Mouse (Mus musculus) lung, embryonic 15.5 days (tissue): ENCODE measurements around the gene Slc1a5. TPM values are rescaled to one million over a fixed set of nuclear protein-coding genes. Genes with fewer than 3 reads are reported as not detected.
A peak's percentile ranks its signal among the peaks of the same experiment; 100 is the strongest.

Experiments
- ATAC-seq: fragments of 200-750 bp; cut with Nextera tagmentation; 2 replicates; pipeline ENCODE4 v1.8.0; 2017; ENCODE audit warnings: moderate number of reproducible peaks, borderline replicate concordance; ENCODE audit not compliant: low FRiP score, low TSS enrichment; ENCODE audit errors: extremely low read depth
- H3K27ac ChIP-seq: fragments of 300-500 bp; sonication (generic); 2 replicates; pipeline ENCODE4 v1.5.1; 2015; ENCODE audit warnings: moderate library complexity, mild to moderate bottlenecking, inconsistent platforms
- H3K27me3 ChIP-seq: fragments of 300-500 bp; sonication (generic); 2 replicates; pipeline ENCODE4 v1.6.1; 2015; ENCODE audit warnings: inconsistent platforms
- H3K36me3 ChIP-seq: fragments of 300-500 bp; sonication (generic); 2 replicates; pipeline ENCODE4 v1.6.1; 2015; ENCODE audit warnings: inconsistent platforms
- H3K4me1 ChIP-seq: fragments of 300-500 bp; sonication (generic); 2 replicates; pipeline ENCODE4 v1.6.1; 2015; ENCODE audit warnings: inconsistent platforms
- H3K4me2 ChIP-seq: fragments of 300-500 bp; sonication (generic); 2 replicates; pipeline ENCODE4 v1.6.1; 2015; ENCODE audit warnings: inconsistent platforms, mild to moderate bottlenecking, moderate library complexity
- H3K4me3 ChIP-seq: fragments of 300-500 bp; sonication (generic); 2 replicates; pipeline ENCODE4 v1.5.1; 2015; ENCODE audit warnings: mild to moderate bottlenecking, inconsistent platforms
- H3K9ac ChIP-seq: fragments of 300-500 bp; sonication (generic); 2 replicates; pipeline ENCODE4 v1.6.1; 2015; ENCODE audit warnings: inconsistent platforms
- H3K9me3 ChIP-seq: fragments of 300-500 bp; sonication (generic); 2 replicates; pipeline ENCODE4 v1.6.1; 2016; ENCODE audit warnings: inconsistent platforms
- WGBS: fragments of 180-500 bp; shearing (Covaris S2); methylation state at CpG from one replicate; pipeline ENCODE4 v1.1.7; 2015; 5-methylcytosine and 5-hydroxymethylcytosine counted together
- polyA plus RNA-seq: library from polyadenylated mRNA; unstranded; fragments of >200 nt; fragmentation: Nextera tagmentation; extraction: Ambion mirVana; gene quantifications from 2 replicates; pipeline ENCODE4 v1.2.1, GENCODE M21; 2015

Gene Slc1a5
- polyA plus RNA-seq, 1 experiment from 2014 or later = 53.7 TPM

- peak within 1 kb of the TSS; percentile 74 for H3K9ac ChIP-seq
These were observed 61.5 kb downstream of the Slc1a5 start, which contains the start of gene Prkd2 for GRCm38 (mm10) chr7:16842645-16843063. Prkd2 (plus strand) TSS chr7:16842902.

GRCm38 (mm10) chr7:16843441-16844171 is 62.5 kb downstream of the Slc1a5 start:
- peaks cover 30% of the 10 kb centered on the region for H3K36me3 ChIP-seq
- H3K4me2 ChIP-seq = peak overlapping the region; percentile 95
- 2% methylated on average over 33 of the region's 33 CpGs for WGBS
- no peaks in the 10 kb centered on the region for H3K9me3 ChIP-seq
- H3K27me3 ChIP-seq = no peaks in the 10 kb centered on the region
- peak overlapping the region; percentile 74 for H3K4me3 ChIP-seq
- no peak for ATAC-seq
- H3K9ac ChIP-seq = peak overlapping the region; percentile 74
- H3K27ac ChIP-seq = peak overlapping the region; percentile 90
- H3K4me1 ChIP-seq = peaks cover 43% of the 10 kb centered on the region

More at GRCm38 (mm10) chr7:16842645-16843063, 61.5 kb downstream of the Slc1a5 start, which contains the start of gene Prkd2:
- H3K9me3 ChIP-seq = no peaks in the 10 kb centered on the region
- H3K36me3 ChIP-seq = peaks cover 39% of the 10 kb centered on the region
- ATAC-seq = peak; percentile 88
- H3K4me1 ChIP-seq = peaks cover 43% of the 10 kb centered on the region
- peak within 1 kb of the TSS; percentile 95 for H3K4me2 ChIP-seq
- WGBS = 2% methylated on average over 27 of the region's 32 CpGs
- no peaks in the 10 kb centered on the region for H3K27me3 ChIP-seq
- H3K27ac ChIP-seq = peak within 1 kb of the TSS; percentile 90
- H3K4me3 ChIP-seq = peak within 1 kb of the TSS; percentile 74

- 45% methylated on average over 3 of the region's 3 CpGs for WGBS
- Histone ChIP-seq H3K27ac (peak overlapping the region; percentile 90), H3K27me3 (no peaks in the 10 kb centered on the region), H3K4me3 (peak overlapping the region; percentile 74), H3K9ac (peak overlapping the region; percentile 74), H3K4me2 (peak overlapping the region; percentile 95), H3K4me1 (peaks cover 43% of the 10 kb centered on the region), H3K9me3 (no peaks in the 10 kb centered on the region), H3K36me3 (peaks cover 30% of the 10 kb centered on the region)
- ATAC-seq = no peak
These were observed 63.5 kb downstream of the Slc1a5 start for GRCm38 (mm10) chr7:16844696-16845071.

- WGBS = 28% methylated on average over 14 of the region's 14 CpGs
- Histone ChIP-seq H3K27me3 (no peaks in the 10 kb centered on the region), H3K4me2 (peak overlapping the region; percentile 95), H3K4me1 (peaks cover 43% of the 10 kb centered on the region), H3K36me3 (peaks cover 30% of the 10 kb centered on the region), H3K9me3 (no peaks in the 10 kb centered on the region), H3K9ac (peak overlapping the region; percentile 74), H3K4me3 (peak overlapping the region; percentile 74), H3K27ac (peak overlapping the region; percentile 90)
- peak; percentile 4; the same call in 1 of the 2 replicates for ATAC-seq
These were observed 64.1 kb downstream of the Slc1a5 start for GRCm38 (mm10) chr7:16845072-16845819.

- WGBS = 27% methylated on average over 10 of the region's 10 CpGs
- Histone ChIP-seq H3K27ac (peak overlapping the region; percentile 90), H3K4me1 (peaks cover 38% of the 10 kb centered on the region), H3K9ac (peak overlapping the region; percentile 74), H3K4me2 (peak overlapping the region; percentile 95), H3K4me3 (peak overlapping the region; percentile 74), H3K9me3 (no peaks in the 10 kb centered on the region), H3K36me3 (peaks cover 30% of the 10 kb centered on the region), H3K27me3 (no peaks in the 10 kb centered on the region)
- no peak for ATAC-seq
These were observed 64.7 kb downstream of the Slc1a5 start for GRCm38 (mm10) chr7:16845820-16846167.

- no peak for ATAC-seq
- Histone ChIP-seq H3K9ac (no peak overlapping the region), H3K9me3 (no peaks in the 10 kb centered on the region), H3K27ac (no peak overlapping the region), H3K4me2 (no peak overlapping the region), H3K36me3 (peaks cover 27% of the 10 kb centered on the region), H3K4me1 (peaks cover 29% of the 10 kb centered on the region), H3K27me3 (no peaks in the 10 kb centered on the region), H3K4me3 (no peak overlapping the region)
- WGBS = 88% methylated on average over 5 of the region's 5 CpGs
These were observed 65.6 kb downstream of the Slc1a5 start for GRCm38 (mm10) chr7:16846775-16847174.

- Histone ChIP-seq H3K4me2 (no peak overlapping the region), H3K4me1 (peaks cover 24% of the 10 kb centered on the region), H3K9me3 (no peaks in the 10 kb centered on the region), H3K27ac (no peak overlapping the region), H3K36me3 (peaks cover 34% of the 10 kb centered on the region), H3K27me3 (no peaks in the 10 kb centered on the region), H3K9ac (no peak overlapping the region), H3K4me3 (no peak overlapping the region)
- ATAC-seq = no peak
- WGBS = 81% methylated on average over 19 of the region's 19 CpGs
These were observed 66.4 kb downstream of the Slc1a5 start for GRCm38 (mm10) chr7:16847507-16847906.

Other genes with a start within 250 kb of the Slc1a5 start
- gene Arhgap35, start 166.3 kb upstream of the Slc1a5 start, polyA plus RNA-seq = 19.1 and 19.4 TPM in 2 replicates
- gene Ceacam15, start 105.6 kb upstream of the Slc1a5 start, polyA plus RNA-seq = not detected in 2 replicates
- not detected in 2 replicates for gene Ceacam9, start 59.4 kb upstream of the Slc1a5 start, polyA plus RNA-seq
- gene Ap2s1, start 42.9 kb upstream of the Slc1a5 start, polyA plus RNA-seq = 280 and 291 TPM in 2 replicates
- 102 TPM in 2 replicates for gene Strn4, start 34.5 kb downstream of the Slc1a5 start, polyA plus RNA-seq
- 28.9 and 30.6 TPM in 2 replicates for gene Fkrp, start 35.4 kb downstream of the Slc1a5 start, polyA plus RNA-seq
- gene Prkd2, start 61.6 kb downstream of the Slc1a5 start, polyA plus RNA-seq = 18.9 and 19.7 TPM in 2 replicates
- gene Dact3, start 94.0 kb downstream of the Slc1a5 start, polyA plus RNA-seq = 3.5 and 3.7 TPM in 2 replicates
- gene Gng8, start 110.4 kb downstream of the Slc1a5 start, polyA plus RNA-seq = 11.2 and 12.0 TPM in 2 replicates
- gene Ptgir, start 125.2 kb downstream of the Slc1a5 start, polyA plus RNA-seq = 2.0 and 2.4 TPM in 2 replicates
- 101 and 104 TPM in 2 replicates for gene Calm3, start 142.8 kb downstream of the Slc1a5 start, polyA plus RNA-seq
- 6.2 and 6.6 TPM in 2 replicates for gene Pnmal2, start 163.3 kb downstream of the Slc1a5 start, polyA plus RNA-seq
- gene Pnmal1, start 178.3 kb downstream of the Slc1a5 start, polyA plus RNA-seq = 0.11 and 0.36 TPM in 2 replicates
- 0.16 and 0.17 TPM in 2 replicates for gene Gm42372, start 201.7 kb downstream of the Slc1a5 start, polyA plus RNA-seq
- 34.9 and 35.9 TPM in 2 replicates for gene Ccdc8, start 211.4 kb downstream of the Slc1a5 start, polyA plus RNA-seq
- 107 and 110 TPM in 2 replicates for gene Ppp5c, start 246.6 kb downstream of the Slc1a5 start, polyA plus RNA-seq